Comparison of ENCODE assay signal across 1 mouse cellular context in the genomic region with DNA sequence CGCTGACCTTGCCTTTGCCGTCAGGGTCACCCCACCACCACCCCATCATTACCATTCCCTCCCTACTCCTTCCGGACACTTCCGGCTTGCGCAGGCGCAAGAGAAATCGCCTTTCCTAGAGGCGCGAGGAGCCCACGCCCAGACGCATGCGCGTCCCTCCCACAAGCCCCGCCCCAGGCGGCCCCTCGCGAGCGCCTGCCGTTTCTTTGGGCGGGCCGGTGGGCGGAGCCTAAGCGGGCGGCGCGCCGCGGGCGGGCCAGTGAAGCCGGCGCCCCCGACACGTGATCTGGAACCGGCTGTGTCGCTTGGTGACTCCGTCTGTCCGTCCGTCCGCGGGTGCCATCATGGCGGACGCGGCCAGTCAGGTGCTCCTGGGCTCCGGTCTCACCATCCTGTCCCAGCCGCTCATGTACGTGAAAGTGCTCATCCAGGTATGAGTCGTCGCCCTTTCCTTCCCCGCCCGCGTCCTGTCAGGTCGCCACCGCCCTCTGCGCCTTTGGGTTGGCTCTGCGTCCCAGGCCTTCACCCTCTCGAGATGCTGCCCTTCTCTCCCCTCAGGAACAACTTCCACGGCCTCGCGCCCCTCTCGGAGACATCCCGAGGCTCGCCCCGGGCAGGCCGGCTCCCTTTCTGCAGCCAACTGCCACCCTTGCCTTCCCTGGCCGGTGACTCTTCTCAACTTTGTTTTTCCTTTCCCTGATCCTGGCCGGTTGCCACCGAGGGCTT.
TF ChIP-seq lines count a peak whose summit lies in the region.

A gene (plus strand): TSS at position 201 of the 726 bp plus-strand sequence.

TF ChIP-seq in myocyte, 11 proteins besides CTCF, POLR2A, EP300 and RAD21 (continued from another document):
- peak in 2 of 3 experiments; percentile 44 to 65 for TF ChIP-seq MYOG (IDR thresholded peaks at IDR 0.05; ENCODE audit: control insufficient read depth in 1 of 3, insufficient read depth in 1 of 3, insufficient read length in 2 of 3, low read depth in 2 of 3)
